Mouse (Mus musculus): Measurements from ENCODE around the gene Cebpa.
A peak's percentile ranks its signal among the peaks of the same experiment; 100 is the strongest.

The Cebpa gene

GRCm38 (mm10) chr7:35146269-35146668 is 27.2 kb downstream of the Cebpa start:
- peak in 1 of 2 experiments; percentile 72 for DNase-seq (ENCODE audit: low spot score in 2 of 2)

DNA sequence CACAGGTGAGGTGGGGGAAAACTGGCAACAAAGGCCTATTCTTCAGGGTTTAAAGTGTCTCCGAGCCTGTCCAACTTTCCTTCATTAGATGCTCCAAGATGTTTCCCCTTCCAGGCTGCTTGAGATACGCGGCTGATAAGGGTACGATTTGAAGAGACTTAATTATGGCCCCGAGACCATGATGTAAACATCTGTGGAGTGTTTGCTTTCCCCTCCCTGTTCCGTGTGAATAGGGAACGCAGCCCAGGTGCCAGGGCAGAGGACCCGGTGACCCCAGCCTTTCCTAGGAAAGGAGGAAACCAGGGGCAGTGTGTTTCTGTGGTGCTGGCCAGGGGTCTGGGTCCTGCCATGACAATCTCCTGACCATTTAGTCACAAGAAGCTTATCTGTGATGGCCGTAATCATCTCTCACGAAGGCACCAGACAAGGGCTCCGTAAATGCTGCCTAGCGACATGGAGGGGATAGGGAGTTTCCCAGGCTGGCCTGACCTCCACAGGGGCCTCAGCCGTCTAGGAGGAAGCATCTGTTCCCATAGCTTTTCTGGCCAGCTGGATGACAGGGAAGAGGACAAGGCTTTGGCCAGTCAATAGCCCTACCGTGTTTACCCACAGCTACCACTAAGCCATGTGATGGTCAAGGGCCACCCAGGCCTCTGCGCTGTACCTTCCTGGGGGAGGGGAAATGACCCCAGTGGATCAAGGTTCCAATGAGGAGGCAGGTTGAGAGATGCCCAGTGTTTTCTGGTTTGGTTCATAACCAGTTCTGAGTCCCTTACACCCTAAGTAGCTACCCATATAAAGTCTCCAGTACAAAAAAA is 30.7 kb downstream of the Cebpa start:
- no peak for DNase-seq (ENCODE audit: low spot score in 2 of 2)

DNA sequence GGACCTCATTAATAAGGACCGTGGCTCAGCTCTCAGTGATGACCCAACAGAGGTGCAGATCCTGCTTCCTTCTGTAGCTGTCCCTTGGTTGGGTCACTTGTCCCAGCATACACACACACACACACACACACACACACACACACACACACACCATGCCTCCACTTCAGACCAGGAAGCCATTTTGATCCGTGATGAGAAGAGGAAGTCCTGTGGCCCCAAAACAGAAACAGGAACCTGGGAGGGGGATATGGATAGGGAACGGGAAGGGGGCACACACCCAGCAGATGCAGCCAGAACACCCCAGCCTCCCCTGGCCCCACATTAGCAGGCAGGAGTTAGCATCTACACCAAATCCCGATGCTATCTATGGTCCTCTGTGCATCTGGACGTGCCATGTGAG is 31.8 kb downstream of the Cebpa start:
- no peak for DNase-seq (ENCODE audit: low spot score in 2 of 2)

- no peak for DNase-seq (ENCODE audit: low spot score in 2 of 2)
Observed at GRCm38 (mm10) chr7:35154449-35154848, 35.4 kb downstream of the Cebpa start.

- DNase-seq (ENCODE audit: low spot score in 2 of 2) = no peak
Observed at GRCm38 (mm10) chr7:35156561-35157477, 37.7 kb downstream of the Cebpa start.

DNA sequence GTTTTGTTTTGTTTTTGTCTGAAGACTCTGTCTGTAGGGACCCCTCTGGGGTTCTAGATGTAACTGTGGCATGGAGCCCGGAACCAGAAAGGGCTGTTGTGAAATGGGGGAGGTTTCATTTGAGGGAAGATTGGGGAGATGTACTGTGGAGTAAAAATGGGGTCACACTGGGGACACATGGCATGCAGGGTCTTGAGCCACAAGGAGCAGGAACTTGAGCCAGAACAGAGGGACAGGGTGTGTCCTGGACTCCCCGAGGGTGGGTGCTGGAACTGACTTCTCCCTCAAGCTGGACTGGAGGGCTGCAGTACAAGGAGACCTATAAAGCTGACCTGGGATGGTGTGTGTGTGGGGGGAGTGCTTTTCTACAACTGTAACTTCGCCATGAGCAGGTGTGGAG is 38.4 kb downstream of the Cebpa start:
- DNase-seq (ENCODE audit: low spot score in 2 of 2) = no peak

- DNase-seq (ENCODE audit: low spot score in 2 of 2) = no peak
Observed at GRCm38 (mm10) chr7:35162443-35162842, 43.4 kb downstream of the Cebpa start.

DNA sequence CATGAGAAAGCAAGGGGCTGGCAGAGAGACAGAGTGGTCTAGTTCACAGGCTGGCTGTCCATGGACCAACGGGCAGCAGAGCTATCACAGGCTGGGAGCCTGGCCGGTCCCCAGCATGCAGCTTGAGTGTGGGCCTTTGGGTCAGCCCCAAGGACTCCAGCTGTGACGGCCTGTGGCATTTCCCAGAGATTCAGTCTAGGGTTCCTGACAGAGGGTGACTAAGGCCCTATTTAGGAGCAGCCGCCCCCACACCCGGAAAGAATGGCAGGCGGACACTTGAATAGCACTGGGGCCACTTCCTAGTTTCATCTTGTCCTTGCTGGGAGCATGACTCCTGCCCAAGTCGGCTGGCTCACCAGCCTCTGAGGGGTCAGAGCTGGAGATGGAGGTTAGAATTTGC is 44.5 kb downstream of the Cebpa start:
- DNase-seq (ENCODE audit: low spot score in 2 of 2) = no peak

DNA sequence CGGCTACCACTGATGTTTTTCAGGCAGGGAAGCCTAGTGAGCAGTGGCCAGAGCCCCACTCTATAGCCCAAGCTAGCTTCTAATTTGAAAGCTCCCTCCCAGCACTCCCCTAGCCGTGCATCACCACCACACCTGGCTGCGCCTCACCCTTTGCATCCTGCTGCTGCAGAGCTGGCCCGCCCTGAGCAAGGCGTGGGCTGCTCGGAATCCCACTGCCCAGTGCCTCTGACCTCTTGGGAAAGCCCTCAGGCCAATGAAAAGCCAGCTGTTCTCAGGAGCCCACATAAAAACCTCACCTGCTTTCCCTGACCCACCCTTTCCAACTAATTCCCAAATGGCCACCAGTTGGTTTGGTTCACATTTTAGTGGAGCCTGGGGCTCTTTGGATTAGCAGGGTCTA is 45.0 kb downstream of the Cebpa start:
- DNase-seq (ENCODE audit: low spot score in 2 of 2) = no peak

- no peak for DNase-seq (ENCODE audit: low spot score in 2 of 2)
Observed at GRCm38 (mm10) chr7:35166988-35167387, 47.9 kb downstream of the Cebpa start.

DNA sequence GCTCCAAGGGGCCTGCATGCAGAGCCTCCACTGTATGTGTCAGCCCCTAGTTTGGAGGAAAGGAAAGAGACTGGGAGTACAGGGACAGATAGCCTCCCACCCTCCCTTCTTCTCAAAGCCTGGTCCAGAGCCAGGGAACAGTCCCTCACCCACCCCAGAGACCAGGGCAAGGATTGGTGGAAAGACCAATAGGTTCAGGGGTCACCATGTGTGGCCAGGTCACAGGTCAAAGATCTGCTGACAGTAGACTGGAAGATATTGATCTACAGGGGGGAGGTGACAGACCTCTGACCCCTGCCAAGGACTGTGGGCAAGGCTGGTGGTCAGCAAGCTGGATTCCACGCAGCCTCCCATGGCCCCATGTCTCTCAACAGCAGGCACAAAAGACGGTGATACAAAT is 48.8 kb downstream of the Cebpa start:
- no peak for DNase-seq (ENCODE audit: low spot score in 2 of 2)

DNA sequence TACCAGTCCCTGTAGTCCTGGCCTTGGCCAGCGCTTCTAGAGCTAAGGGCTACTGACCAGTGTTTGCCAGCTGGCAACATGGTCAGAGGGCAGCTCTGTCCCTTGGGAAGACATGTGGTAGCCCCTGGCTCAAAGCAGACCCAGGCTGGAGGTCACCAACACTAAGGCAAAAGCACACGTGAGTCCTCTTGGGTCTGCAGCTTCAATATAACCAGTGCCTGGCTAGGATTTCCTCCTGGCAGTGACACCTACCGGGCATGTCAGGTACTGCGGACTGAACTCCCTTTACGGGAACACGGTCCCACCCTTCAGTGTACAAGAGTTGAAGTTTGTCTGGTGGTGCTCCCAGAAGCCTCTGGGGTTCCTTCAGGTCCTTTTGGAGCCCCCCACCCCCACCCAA is 50.2 kb downstream of the Cebpa start:
- peak; percentile 75 to 90 for DNase-seq (ENCODE audit: low spot score in 2 of 2)

Measured in urinary bladder, adult 18-20 months (tissue).